Mouse (Mus musculus) effector memory CD4-positive, alpha-beta T cell, adult 7 months (primary cell): ENCODE measurements around the gene Rbm33. TPM values are rescaled to one million over a fixed set of nuclear protein-coding genes. Genes with fewer than 3 reads are reported as not detected.

Experiments used
- polyA plus RNA-seq: library from polyadenylated mRNA; unstranded; fragments of 100-300 nt; shearing (Covaris generic); gene quantifications from one replicate; pipeline ENCODE4 v1.2.1, GENCODE M21; 2017

The Rbm33 gene
- 91.7 TPM for polyA plus RNA-seq

GRCm38 (mm10) chr5:28316722-28317245, at the start of gene Rbm33:
Rbm33 (plus strand) TSS chr5:28317121.

GRCm38 (mm10) chr5:28466760-28467306, 149.9 kb downstream of the Rbm33 start, which contains the start of gene Shh:
Shh (minus strand) TSS chr5:28467256.

Other genes with a start within 250 kb of the Rbm33 start
- 88.1 TPM for gene Insig1, start 245.8 kb upstream of the Rbm33 start, polyA plus RNA-seq
- 0.15 TPM for gene En2, start 151.4 kb upstream of the Rbm33 start, polyA plus RNA-seq
- 0.24 TPM for gene Cnpy1, start 71.3 kb upstream of the Rbm33 start, polyA plus RNA-seq
- gene Shh, start 150.1 kb downstream of the Rbm33 start, polyA plus RNA-seq, result not detected